Mouse (Mus musculus): Measurements from ENCODE around the gene Med25.

GRCm38 (mm10) chr7:44862434-44862833 lies 30.1 kb downstream of the Med25 start:
- no peak for TF ChIP-seq CTCF (IDR thresholded peaks at IDR 0.05; ENCODE audit: low read depth)
- TF ChIP-seq EP300 (optimal IDR thresholded peaks at IDR 0.05): no peak
